Mouse (Mus musculus) embryonic facial prominence, embryonic 12.5 days (tissue): ENCODE measurements around the gene Gcgr. TPM values are rescaled to one million over a fixed set of nuclear protein-coding genes. Genes with fewer than 3 reads are reported as not detected.

Experiments
- ATAC-seq: fragments of 200-750 bp; cut with Nextera tagmentation; 2 replicates; pipeline ENCODE4 v1.8.0; 2017; ENCODE audit not compliant: insufficient number of reproducible peaks, insufficient read depth, low FRiP score, low TSS enrichment
- H3K27ac ChIP-seq: fragments of 300-500 bp; sonication (generic); 2 replicates; pipeline ENCODE4 v1.5.1; 2016; ENCODE audit warnings: mild to moderate bottlenecking
- H3K27me3 ChIP-seq: fragments of 300-500 bp; sonication (generic); 2 replicates; pipeline ENCODE4 v1.6.1; 2016; ENCODE audit warnings: mild to moderate bottlenecking, moderate library complexity
- H3K36me3 ChIP-seq: fragments of 300-500 bp; sonication (generic); 2 replicates; pipeline ENCODE4 v1.6.1; 2016; ENCODE audit warnings: mild to moderate bottlenecking
- H3K4me1 ChIP-seq: fragments of 300-500 bp; sonication (generic); 2 replicates; pipeline ENCODE4 v1.6.1; 2016
- H3K4me2 ChIP-seq: fragments of 300-500 bp; sonication (generic); replicated peaks from 2 replicates; pipeline ENCODE4 v1.6.1; 2016; ENCODE audit warnings: mild to moderate bottlenecking, moderate library complexity
- H3K4me3 ChIP-seq: fragments of 300-500 bp; sonication (generic); 2 replicates; pipeline ENCODE4 v1.5.1; 2016; ENCODE audit warnings: mild to moderate bottlenecking
- H3K9ac ChIP-seq: fragments of 300-500 bp; sonication (generic); 2 replicates; pipeline ENCODE4 v1.6.1; 2016; ENCODE audit warnings: mild to moderate bottlenecking, moderate library complexity
- H3K9me3 ChIP-seq: fragments of 300-500 bp; sonication (generic); 2 replicates; pipeline ENCODE4 v1.6.1; 2016; ENCODE audit warnings: mild to moderate bottlenecking, moderate library complexity
- WGBS: fragments of 180-500 bp; shearing (Covaris S2); methylation state at CpG from one replicate; pipeline ENCODE4 v1.1.7; 2016; 5-methylcytosine and 5-hydroxymethylcytosine counted together
- polyA plus RNA-seq: library from polyadenylated mRNA; unstranded; fragments of >200 nt; fragmentation: Nextera tagmentation; extraction: Ambion mirVana; gene quantifications from 2 replicates; pipeline ENCODE4 v1.2.1, GENCODE M21; 2016

Gene Gcgr
- polyA plus RNA-seq, 1 experiment from 2014 or later, result 1.7 TPM

GRCm38 (mm10) chr11:120520498-120520897 is 10.0 kb upstream of the Gcgr start:
- no peak overlapping the region for H3K4me2 ChIP-seq
- no peak overlapping the region for H3K4me3 ChIP-seq
- no peaks in the 10 kb centered on the region for H3K27me3 ChIP-seq
- H3K36me3 ChIP-seq, result no peaks in the 10 kb centered on the region
- H3K27ac ChIP-seq, result no peak overlapping the region
- H3K9me3 ChIP-seq, result no peaks in the 10 kb centered on the region
- no peaks in the 10 kb centered on the region for H3K4me1 ChIP-seq
- no peak for ATAC-seq
- no peak overlapping the region; the same call in 1 of the 2 replicates for H3K9ac ChIP-seq
- 65% methylated on average over 9 of the region's 9 CpGs for WGBS

- H3K36me3 ChIP-seq, result no peaks in the 10 kb centered on the region
- no peaks in the 10 kb centered on the region for H3K4me1 ChIP-seq
- ATAC-seq, result no peak
- no peak overlapping the region for H3K9ac ChIP-seq
- H3K9me3 ChIP-seq, result no peaks in the 10 kb centered on the region
- no peak overlapping the region for H3K27ac ChIP-seq
- H3K27me3 ChIP-seq, result no peaks in the 10 kb centered on the region
- H3K4me3 ChIP-seq, result no peak overlapping the region
- WGBS, result 85% methylated on average over 5 of the region's 5 CpGs
- H3K4me2 ChIP-seq, result no peak overlapping the region
These were observed 9.4 kb upstream of the Gcgr start for GRCm38 (mm10) chr11:120520967-120521540.

- Histone ChIP-seq H3K9me3 (no peaks in the 10 kb centered on the region), H3K4me2 (no peak overlapping the region), H3K36me3 (no peaks in the 10 kb centered on the region), H3K9ac (no peak overlapping the region), H3K4me1 (no peaks in the 10 kb centered on the region), H3K4me3 (no peak overlapping the region), H3K27me3 (no peaks in the 10 kb centered on the region; the same call in 1 of the 2 replicates), H3K27ac (no peak overlapping the region)
- no peak for ATAC-seq
- WGBS, result 89% methylated on average over 8 of the region's 8 CpGs
These were observed 7.9 kb upstream of the Gcgr start for GRCm38 (mm10) chr11:120522581-120522980.

- Histone ChIP-seq H3K27me3 (peaks cover 33% of the 10 kb centered on the region), H3K36me3 (no peaks in the 10 kb centered on the region)
- 72% methylated on average over 2 of the region's 2 CpGs for WGBS
These were observed 4.5 kb upstream of the Gcgr start for GRCm38 (mm10) chr11:120525959-120526358.

DNA sequence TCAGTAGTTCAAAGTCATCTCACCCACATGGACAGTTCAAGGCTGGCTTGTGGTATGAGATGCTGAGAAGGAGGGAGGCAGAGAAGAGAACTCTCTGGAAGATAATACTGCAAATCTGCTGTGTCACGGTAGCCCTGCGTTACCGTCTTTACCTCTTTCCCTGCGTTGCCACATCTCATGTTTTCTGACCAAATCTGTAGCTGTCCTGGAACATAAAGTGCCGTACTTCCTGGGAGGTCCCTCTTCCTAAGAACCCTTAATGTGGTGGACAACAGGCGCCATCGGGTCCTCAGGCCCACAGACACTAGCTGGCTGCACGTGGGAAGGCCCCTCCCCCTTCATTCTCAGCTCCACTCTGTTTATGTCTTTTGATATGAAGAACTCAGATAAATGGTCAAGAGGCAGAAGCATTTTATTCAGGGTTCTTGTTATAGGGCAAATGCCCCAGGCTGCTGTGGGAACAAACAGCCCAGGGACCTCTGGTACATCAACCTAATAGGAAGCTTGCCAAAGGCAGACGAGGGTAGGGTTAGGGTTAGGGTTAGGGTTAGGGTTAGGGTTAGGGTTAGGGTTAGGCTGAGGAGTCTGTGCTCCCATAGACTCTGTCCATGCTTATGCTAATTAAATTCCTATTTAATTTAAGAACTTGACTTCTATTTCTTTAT is 2.7 kb upstream of the Gcgr start:
- no peak overlapping the region for H3K4me3 ChIP-seq
- H3K27me3 ChIP-seq, result peaks cover 51% of the 10 kb centered on the region
- H3K4me1 ChIP-seq, result peaks cover 9% of the 10 kb centered on the region; the same call in 1 of the 2 replicates
- H3K4me2 ChIP-seq, result no peak overlapping the region
- H3K9ac ChIP-seq, result no peak overlapping the region
- no peaks in the 10 kb centered on the region for H3K36me3 ChIP-seq
- WGBS, result 73% methylated on average over 9 of the region's 9 CpGs
- H3K9me3 ChIP-seq, result no peaks in the 10 kb centered on the region
- ATAC-seq, result no peak
- no peak overlapping the region for H3K27ac ChIP-seq

More at GRCm38 (mm10) chr11:120525959-120526358, 4.5 kb upstream of the Gcgr start:
- H3K27ac ChIP-seq, result no peak overlapping the region
- no peak overlapping the region for H3K4me3 ChIP-seq
- H3K9me3 ChIP-seq, result no peaks in the 10 kb centered on the region
- peaks cover 9% of the 10 kb centered on the region; the same call in 1 of the 2 replicates for H3K4me1 ChIP-seq
- H3K4me2 ChIP-seq, result no peak overlapping the region
- no peak overlapping the region for H3K9ac ChIP-seq
- no peak for ATAC-seq

DNA sequence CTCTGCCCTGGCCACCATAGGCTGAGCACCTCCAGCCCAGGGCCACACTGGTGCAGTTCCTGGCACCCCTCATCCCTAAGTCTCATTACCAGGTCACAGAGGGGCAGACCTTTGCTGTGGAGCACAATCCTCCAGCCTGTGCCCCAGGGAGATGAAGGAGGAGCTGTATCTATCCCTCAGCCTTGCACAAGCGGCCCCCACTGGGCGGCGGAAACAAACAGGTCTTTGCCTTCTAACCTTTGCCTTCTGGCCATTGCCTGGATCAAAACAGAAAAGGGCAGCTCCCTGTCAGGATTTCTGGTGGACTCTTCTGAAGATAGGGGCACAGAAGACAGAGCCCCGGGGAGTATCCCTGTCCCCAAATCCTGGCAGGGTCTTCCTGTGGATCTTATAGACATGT is 1.6 kb upstream of the Gcgr start:
- Histone ChIP-seq H3K27ac (no peak overlapping the region), H3K9me3 (no peaks in the 10 kb centered on the region), H3K36me3 (no peaks in the 10 kb centered on the region), H3K4me3 (no peak overlapping the region), H3K27me3 (peaks cover 60% of the 10 kb centered on the region), H3K4me2 (no peak overlapping the region), H3K9ac (no peak overlapping the region), H3K4me1 (peaks cover 9% of the 10 kb centered on the region; the same call in 1 of the 2 replicates)
- ATAC-seq, result no peak
- WGBS, result 34% methylated on average over 4 of the region's 4 CpGs

DNA sequence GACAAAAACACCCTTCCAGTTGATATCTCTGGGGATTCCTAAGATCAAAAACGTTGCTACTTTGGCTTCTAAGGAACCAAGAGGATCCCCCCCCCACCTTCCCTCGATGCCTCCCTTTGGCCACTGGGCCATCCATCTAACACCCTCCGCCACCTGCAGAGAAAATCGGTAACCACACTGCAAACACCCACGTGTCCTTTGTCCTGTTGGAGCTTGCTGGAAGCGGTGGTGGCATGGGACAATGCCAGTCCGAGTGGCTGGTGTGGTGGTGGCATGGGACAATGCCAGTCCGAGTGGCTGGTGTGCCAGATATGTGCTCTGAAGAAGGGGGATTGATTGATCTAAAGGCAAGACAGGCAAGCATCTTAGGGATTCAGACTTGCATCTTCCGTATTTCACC is 1.1 kb downstream of the Gcgr start:
- no peak for ATAC-seq
- Histone ChIP-seq H3K27ac (no peak overlapping the region), H3K9me3 (no peaks in the 10 kb centered on the region), H3K4me1 (peaks cover 9% of the 10 kb centered on the region; the same call in 1 of the 2 replicates), H3K27me3 (peaks cover 65% of the 10 kb centered on the region), H3K4me2 (no peak overlapping the region), H3K4me3 (no peak overlapping the region), H3K36me3 (no peaks in the 10 kb centered on the region), H3K9ac (no peak overlapping the region)
- 29% methylated on average over 9 of the region's 9 CpGs for WGBS

DNA sequence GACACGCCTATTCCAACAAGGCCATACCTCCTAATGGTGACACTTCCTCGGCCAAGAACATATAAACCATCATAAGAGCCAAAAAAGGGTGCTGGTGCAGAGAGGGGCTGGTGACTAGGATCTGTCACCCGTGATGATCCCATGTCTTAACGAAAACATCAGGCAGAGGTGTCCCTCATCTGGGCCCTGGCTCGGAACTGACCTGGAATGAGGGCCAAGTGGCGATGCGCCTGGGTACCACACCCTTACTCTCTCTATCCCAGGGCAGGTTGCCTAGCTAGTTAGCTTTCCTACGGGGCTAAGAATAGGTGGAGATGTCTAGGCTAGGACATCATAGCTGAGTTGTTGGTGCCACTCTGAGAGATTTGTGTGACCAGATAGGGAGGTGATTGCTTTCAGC is 3.6 kb downstream of the Gcgr start:
- no peak overlapping the region for H3K4me3 ChIP-seq
- H3K4me2 ChIP-seq, result no peak overlapping the region
- peaks cover 16% of the 10 kb centered on the region for H3K4me1 ChIP-seq
- H3K9me3 ChIP-seq, result no peaks in the 10 kb centered on the region
- ATAC-seq, result no peak
- H3K9ac ChIP-seq, result no peak overlapping the region
- peaks cover 51% of the 10 kb centered on the region for H3K27me3 ChIP-seq
- no peak overlapping the region for H3K27ac ChIP-seq
- 88% methylated on average over 8 of the region's 8 CpGs for WGBS
- H3K36me3 ChIP-seq, result no peaks in the 10 kb centered on the region

GRCm38 (mm10) chr11:120535145-120535544 is 4.6 kb downstream of the Gcgr start:
- no peak overlapping the region for H3K27ac ChIP-seq
- H3K27me3 ChIP-seq, result peaks cover 40% of the 10 kb centered on the region
- H3K36me3 ChIP-seq, result no peaks in the 10 kb centered on the region
- no peak for ATAC-seq
- H3K4me1 ChIP-seq, result peaks cover 26% of the 10 kb centered on the region
- WGBS, result 62% methylated on average over 3 of the region's 3 CpGs
- H3K4me3 ChIP-seq, result no peak overlapping the region
- no peak overlapping the region for H3K4me2 ChIP-seq
- H3K9me3 ChIP-seq, result no peaks in the 10 kb centered on the region
- no peak overlapping the region for H3K9ac ChIP-seq

DNA sequence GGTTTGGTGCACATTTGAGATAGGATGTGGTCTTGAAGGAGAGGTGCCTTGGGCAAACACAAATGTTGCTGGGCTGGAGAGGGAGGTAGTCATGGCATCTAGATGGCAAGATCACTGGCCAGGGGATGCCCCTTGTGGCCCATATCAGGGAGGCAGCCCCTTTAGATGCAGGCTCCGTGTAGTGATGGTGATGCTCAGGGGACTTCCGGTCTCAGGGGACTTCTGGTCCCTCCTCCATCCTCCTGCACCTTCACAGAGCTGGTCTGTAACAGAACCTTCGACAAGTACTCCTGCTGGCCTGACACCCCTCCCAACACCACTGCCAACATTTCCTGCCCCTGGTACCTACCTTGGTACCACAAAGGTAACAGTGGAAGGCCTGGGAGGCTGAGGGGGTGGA is 5.3 kb downstream of the Gcgr start:
- 74% methylated on average over 3 of the region's 3 CpGs for WGBS
- no peak for ATAC-seq
- no peak overlapping the region for H3K9ac ChIP-seq
- H3K4me1 ChIP-seq, result peaks cover 26% of the 10 kb centered on the region
- no peaks in the 10 kb centered on the region for H3K36me3 ChIP-seq
- peaks cover 33% of the 10 kb centered on the region for H3K27me3 ChIP-seq
- H3K27ac ChIP-seq, result no peak overlapping the region
- no peak overlapping the region for H3K4me3 ChIP-seq
- no peak overlapping the region for H3K4me2 ChIP-seq
- no peaks in the 10 kb centered on the region for H3K9me3 ChIP-seq

DNA sequence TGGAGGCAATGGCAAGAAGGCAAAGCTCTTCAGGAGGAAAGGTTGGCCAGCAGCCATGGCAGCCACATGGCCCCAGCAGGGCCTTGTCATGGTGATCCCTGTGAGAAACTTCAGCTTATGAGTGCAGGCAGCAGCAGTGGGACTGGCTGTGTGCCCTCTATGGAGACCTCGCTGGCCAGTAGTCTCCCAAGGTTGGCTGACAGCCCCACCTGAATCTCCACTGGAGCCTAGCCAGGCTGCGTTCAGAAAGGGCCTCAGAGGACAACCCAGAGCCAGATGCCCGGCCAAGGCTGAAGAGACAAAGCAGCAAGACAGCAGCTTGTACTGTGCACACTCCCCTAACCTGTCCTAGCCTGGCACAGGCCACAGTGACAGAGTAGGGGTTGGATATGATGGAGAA is 8.0 kb downstream of the Gcgr start:
- Histone ChIP-seq H3K36me3 (peaks cover 21% of the 10 kb centered on the region), H3K4me1 (peaks cover 24% of the 10 kb centered on the region), H3K4me2 (no peak overlapping the region), H3K9me3 (no peaks in the 10 kb centered on the region), H3K4me3 (no peak overlapping the region), H3K9ac (no peak overlapping the region), H3K27me3 (peaks cover 7% of the 10 kb centered on the region), H3K27ac (peak overlapping the region; percentile 14; the same call in 1 of the 2 replicates)
- 81% methylated on average over 3 of the region's 3 CpGs for WGBS
- no peak for ATAC-seq

- WGBS, result 55% methylated on average over 8 of the region's 8 CpGs
- Histone ChIP-seq H3K4me1 (peaks cover 24% of the 10 kb centered on the region), H3K4me3 (no peak overlapping the region), H3K27ac (peak overlapping the region; percentile 14), H3K9ac (0 out of 2 replicates have a peak overlapping the region, but pooled peaks have one; percentile 1), H3K36me3 (peaks cover 25% of the 10 kb centered on the region), H3K9me3 (no peaks in the 10 kb centered on the region), H3K4me2 (no peak overlapping the region), H3K27me3 (peaks cover 5% of the 10 kb centered on the region)
- peak; percentile 17; the same call in 1 of the 2 replicates for ATAC-seq
These were observed 8.4 kb downstream of the Gcgr start for GRCm38 (mm10) chr11:120538955-120539284.
